Mouse (Mus musculus): Measurements from ENCODE around the gene Thy1. TPM values are rescaled to one million over a fixed set of nuclear protein-coding genes. Genes with fewer than 3 reads are reported as not detected.

The Thy1 gene
- polyA plus RNA-seq, 1 experiment from 2014 or later: 0.39 TPM

DNA sequence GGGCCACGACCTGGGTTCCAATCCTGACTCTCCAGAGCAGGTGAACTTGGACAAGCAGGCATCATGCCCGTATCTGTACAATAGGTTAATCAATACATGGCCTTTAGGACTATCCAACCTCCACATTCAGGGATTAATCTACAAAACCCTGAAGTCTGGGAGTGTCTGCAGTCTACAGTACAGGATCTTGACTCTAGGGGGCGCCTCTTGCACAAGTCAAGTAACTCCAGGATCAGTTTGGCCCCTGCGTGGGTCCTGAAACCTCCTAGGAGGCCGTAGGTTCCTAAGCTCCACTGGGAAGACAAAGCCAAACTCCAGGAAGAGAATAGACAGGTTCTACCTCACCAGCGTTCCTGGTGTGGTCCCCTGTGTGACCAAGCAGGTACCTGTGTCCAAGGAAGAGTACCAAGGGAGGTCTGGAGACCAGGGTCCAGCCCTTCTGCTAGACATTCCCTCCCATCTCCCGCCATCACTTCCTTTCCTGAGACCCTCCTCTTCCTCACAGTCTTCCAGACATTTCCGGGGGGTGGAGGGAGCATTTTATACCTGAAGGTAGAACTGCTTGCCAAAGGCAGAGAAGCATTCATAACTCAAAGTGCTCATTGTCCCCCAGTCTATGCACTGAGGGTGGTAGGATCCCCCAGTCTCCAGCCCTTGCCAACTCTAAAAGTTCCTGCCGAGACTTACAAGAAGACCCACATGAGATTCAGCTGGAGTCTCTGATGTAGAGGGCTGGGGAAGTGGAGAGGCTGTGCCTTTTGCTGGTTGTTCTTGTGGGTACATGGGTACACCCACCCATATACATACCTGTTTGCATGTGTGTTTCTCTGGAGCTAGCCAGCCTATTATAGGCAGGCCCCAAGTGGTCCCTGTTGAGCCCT, 31.5 kb downstream of the Thy1 start:
- ATAC-seq: no peak
- Histone ChIP-seq H3K4me2 (ENCODE audit: low read depth, low read length) (no peak overlapping the region), H3K9ac (replicated peaks) (no peak overlapping the region), H3K4me1 (ENCODE audit: insufficient read depth) (peaks cover 5% of the 10 kb centered on the region), H3K9me3 (ENCODE audit: low read length) (no peaks in the 10 kb centered on the region), H3K4me3 (ENCODE audit: low read depth, low read length) (no peak overlapping the region), H3K36me3 (replicated peaks; ENCODE audit: insufficient read depth, low read length) (no peaks in the 10 kb centered on the region), H3K27ac (ENCODE audit: low read depth) (no peak overlapping the region), H3K27me3 (ENCODE audit: insufficient read depth, low read length) (no peaks in the 10 kb centered on the region)
- 52% methylated on average over 9 of the region's 9 CpGs for WGBS (ENCODE audit: insufficient replicate concordance)
- peak; percentile 60 for DNase-seq
- TF ChIP-seq CTCF (IDR thresholded peaks at IDR 0.05; ENCODE audit: low read depth): peak; percentile 60
- no peak for TF ChIP-seq EP300 (IDR thresholded peaks at IDR 0.05; ENCODE audit: low read depth)

DNA sequence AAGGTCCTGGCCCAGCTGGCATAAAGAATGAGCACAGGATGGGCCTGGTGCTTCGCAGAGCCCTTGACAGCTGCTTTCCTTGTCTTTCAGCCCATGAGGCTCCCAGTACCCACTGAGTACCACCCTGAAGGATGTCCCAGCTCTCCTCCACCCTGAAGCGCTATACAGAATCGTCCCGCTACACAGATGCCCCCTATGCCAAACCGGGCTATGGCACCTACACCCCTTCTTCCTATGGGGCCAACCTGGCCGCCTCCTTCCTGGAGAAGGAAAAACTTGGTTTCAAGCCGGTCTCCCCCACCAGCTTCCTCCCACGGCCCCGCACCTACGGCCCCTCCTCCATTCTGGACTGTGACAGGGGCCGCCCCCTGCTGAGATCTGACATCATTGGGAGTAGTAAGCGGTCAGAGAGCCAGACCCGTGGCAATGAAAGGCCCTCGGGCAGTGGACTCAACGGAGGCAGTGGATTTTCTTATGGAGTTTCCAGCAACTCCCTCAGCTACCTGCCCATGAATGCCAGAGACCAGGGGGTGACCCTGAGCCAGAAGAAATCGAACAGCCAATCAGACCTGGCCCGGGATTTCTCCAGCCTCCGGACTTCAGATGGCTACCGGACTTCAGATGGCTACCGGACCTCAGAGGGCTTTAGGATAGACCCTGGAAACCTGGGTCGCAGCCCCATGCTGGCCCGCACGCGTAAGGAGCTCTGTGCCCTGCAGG, 32.3 kb downstream of the Thy1 start:
- Histone ChIP-seq H3K27me3 (ENCODE audit: insufficient read depth, low read length) (no peaks in the 10 kb centered on the region), H3K9me3 (ENCODE audit: low read length) (no peaks in the 10 kb centered on the region), H3K27ac (ENCODE audit: low read depth) (no peak overlapping the region), H3K36me3 (replicated peaks; ENCODE audit: insufficient read depth, low read length) (no peaks in the 10 kb centered on the region), H3K4me3 (ENCODE audit: low read depth, low read length) (no peak overlapping the region), H3K4me1 (ENCODE audit: insufficient read depth) (peaks cover 5% of the 10 kb centered on the region), H3K9ac (replicated peaks) (no peak overlapping the region), H3K4me2 (ENCODE audit: low read depth, low read length) (no peak overlapping the region)
- no peak for ATAC-seq
- 77% methylated on average over 24 of the region's 24 CpGs for WGBS (ENCODE audit: insufficient replicate concordance)
- TF ChIP-seq CTCF (IDR thresholded peaks at IDR 0.05; ENCODE audit: low read depth) (no peak), EP300 (IDR thresholded peaks at IDR 0.05; ENCODE audit: low read depth) (no peak)
- no peak for DNase-seq

DNA sequence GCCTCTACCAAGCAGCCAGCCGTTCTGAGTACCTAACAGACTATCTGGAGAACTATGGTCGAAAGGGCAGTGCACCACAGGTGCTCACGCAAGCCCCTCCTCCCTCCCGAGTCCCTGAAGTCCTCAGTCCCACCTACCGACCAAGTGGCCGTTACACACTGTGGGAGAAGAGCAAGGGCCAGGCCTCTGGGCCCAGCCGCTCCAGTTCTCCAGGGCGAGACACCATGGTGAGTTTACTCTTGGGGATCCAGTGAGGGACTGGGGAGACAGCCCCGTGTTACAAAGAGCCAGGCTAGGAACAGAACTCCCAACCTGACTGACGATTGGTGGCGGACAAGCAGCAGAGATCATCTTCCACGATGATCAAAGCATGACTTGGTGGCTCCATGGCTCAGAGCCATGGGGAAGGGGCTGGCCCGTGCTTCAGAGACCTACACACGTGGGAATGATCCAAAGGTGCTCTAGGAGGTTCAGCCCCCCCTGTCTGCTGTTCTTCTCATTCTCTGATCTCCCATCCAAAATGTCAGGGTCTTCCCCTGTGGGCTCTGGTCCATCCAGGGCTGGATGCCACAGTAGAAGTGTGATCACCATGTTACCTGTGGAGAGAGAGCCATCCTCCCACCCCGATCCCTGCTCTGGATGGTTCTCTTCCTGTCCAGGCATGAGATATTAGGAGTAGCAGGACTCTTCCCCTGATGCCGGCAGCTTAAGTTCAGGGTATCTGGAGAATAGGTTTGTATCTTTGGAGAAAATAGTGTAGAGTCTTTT, 33.0 kb downstream of the Thy1 start:
- Histone ChIP-seq H3K4me2 (ENCODE audit: low read depth, low read length) (no peak overlapping the region), H3K27me3 (ENCODE audit: insufficient read depth, low read length) (no peaks in the 10 kb centered on the region), H3K36me3 (replicated peaks; ENCODE audit: insufficient read depth, low read length) (no peaks in the 10 kb centered on the region), H3K9me3 (ENCODE audit: low read length) (no peaks in the 10 kb centered on the region), H3K27ac (ENCODE audit: low read depth) (no peak overlapping the region), H3K4me3 (ENCODE audit: low read depth, low read length) (no peak overlapping the region), H3K4me1 (ENCODE audit: insufficient read depth) (peaks cover 5% of the 10 kb centered on the region), H3K9ac (replicated peaks) (no peak overlapping the region)
- TF ChIP-seq CTCF (IDR thresholded peaks at IDR 0.05; ENCODE audit: low read depth) (no peak), EP300 (IDR thresholded peaks at IDR 0.05; ENCODE audit: low read depth) (no peak)
- no peak for DNase-seq
- no peak for ATAC-seq
- WGBS (ENCODE audit: insufficient replicate concordance): 68% methylated on average over 16 of the region's 16 CpGs

DNA sequence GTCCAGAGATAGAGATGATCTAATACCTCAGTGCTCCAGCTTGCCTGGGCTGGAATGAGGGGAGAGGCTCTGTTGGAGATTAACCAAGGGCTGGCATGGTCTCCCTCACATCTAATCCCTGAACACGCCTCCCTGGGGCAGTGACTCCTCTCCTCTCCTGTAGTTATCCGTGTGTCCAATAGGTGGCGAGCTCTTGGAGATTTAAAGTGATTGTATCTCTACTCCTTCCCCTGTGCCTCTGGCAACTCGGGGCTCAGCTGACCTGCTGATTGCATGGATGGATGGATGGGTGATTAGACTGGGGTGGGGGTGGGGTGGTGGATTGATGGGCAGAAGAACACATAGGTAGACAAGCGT, 33.6 kb downstream of the Thy1 start:
- no peak for TF ChIP-seq EP300 (IDR thresholded peaks at IDR 0.05; ENCODE audit: low read depth)
- peak; percentile 70 for TF ChIP-seq CTCF (IDR thresholded peaks at IDR 0.05; ENCODE audit: low read depth)
- Histone ChIP-seq H3K4me1 (ENCODE audit: insufficient read depth) (peaks cover 5% of the 10 kb centered on the region), H3K9me3 (ENCODE audit: low read length) (no peaks in the 10 kb centered on the region), H3K4me3 (ENCODE audit: low read depth, low read length) (no peak overlapping the region), H3K9ac (replicated peaks) (no peak overlapping the region), H3K4me2 (ENCODE audit: low read depth, low read length) (no peak overlapping the region), H3K27me3 (ENCODE audit: insufficient read depth, low read length) (no peaks in the 10 kb centered on the region), H3K36me3 (replicated peaks; ENCODE audit: insufficient read depth, low read length) (no peaks in the 10 kb centered on the region), H3K27ac (ENCODE audit: low read depth) (no peak overlapping the region)
- DNase-seq (peak; percentile 63), ATAC-seq (peak; percentile 29; the same call in 1 of the 2 replicates)
- 23% methylated on average over 5 of the region's 5 CpGs for WGBS (ENCODE audit: insufficient replicate concordance)

- Histone ChIP-seq H3K4me1 (ENCODE audit: insufficient read depth) (peaks cover 5% of the 10 kb centered on the region), H3K9ac (replicated peaks) (no peak overlapping the region), H3K4me3 (ENCODE audit: low read depth, low read length) (no peak overlapping the region), H3K27ac (ENCODE audit: low read depth) (no peak overlapping the region), H3K4me2 (ENCODE audit: low read depth, low read length) (no peak overlapping the region), H3K36me3 (replicated peaks; ENCODE audit: insufficient read depth, low read length) (no peaks in the 10 kb centered on the region), H3K27me3 (ENCODE audit: insufficient read depth, low read length) (no peaks in the 10 kb centered on the region), H3K9me3 (ENCODE audit: low read length) (no peaks in the 10 kb centered on the region)
- DNase-seq: no peak
- TF ChIP-seq EP300 (IDR thresholded peaks at IDR 0.05; ENCODE audit: low read depth): no peak
- no peak for TF ChIP-seq CTCF (IDR thresholded peaks at IDR 0.05; ENCODE audit: low read depth)
- 71% methylated on average over 11 of the region's 11 CpGs for WGBS (ENCODE audit: insufficient replicate concordance)
- ATAC-seq: no peak
Measured at GRCm38 (mm10) chr9:44077266-44077910, 34.2 kb downstream of the Thy1 start.
